In genomic region chr3:105958204-105958603, GRCm38 (mm10) we compare ENCODE assay signal across 9 mouse cellular contexts. TPM values are rescaled to one million over a fixed set of nuclear protein-coding genes. Genes with fewer than 3 reads are reported as not detected.
DNase-seq lines count a peak whose midpoint lies in the region; ATAC-seq and TF ChIP-seq lines count a peak whose summit lies in the region.
"Had no signal": no experiment of that assay in that cellular context is flagged by ENCODE, and none has a peak within 500 bp of the region (broad histone marks: within the 10 kb centered on the region; RNA-seq: fewer than 3 reads in every experiment).

No protein-coding gene starts in this region.

- no peaks in the 10 kb centered on the region for H3K9me3 ChIP-seq in heart, embryonic 15.5 days (replicated peaks)
- no peaks in the 10 kb centered on the region for H3K9me3 ChIP-seq in ES-E14 (ENCODE audit: control insufficient read depth, insufficient read depth, low read depth, low read length)
- H3K9me3 ChIP-seq in forebrain, embryonic 16.5 days (ENCODE audit: control insufficient read depth, low read length), result no peaks in the 10 kb centered on the region

- in situ Hi-C loops in ES-E14 (cut with MboI; ENCODE audit: low sequenced_read_pairs in 2 of 2, unreplicated experiment in 2 of 2), result no loop called here

- DNase-seq in heart, postnatal 14 days, result no peak
- no peak for DNase-seq in ES-E14 (ENCODE audit: low read depth, low spot score)
- no peak for DNase-seq in adrenal gland, adult 8-10 months
- no peak for DNase-seq in right cerebral cortex, postnatal 10 days (ENCODE audit: low spot score in 2 of 2)
- DNase-seq in spleen, postnatal 10 days (ENCODE audit: low spot score in 2 of 2), result no peak

- peak overlapping the region; percentile 98 for H3K4me3 ChIP-seq in heart, embryonic 15.5 days
- peak overlapping the region; percentile 66 to 98 for H3K4me3 ChIP-seq in ES-E14 (ENCODE audit: insufficient read depth in 1 of 2, low read depth in 1 of 2, low read length in 2 of 2, poor library complexity in 1 of 2, severe bottlenecking in 1 of 2)
- peak overlapping the region; percentile 89 for H3K4me3 ChIP-seq in forebrain, embryonic 16.5 days (replicated peaks; ENCODE audit: low read length)
- H3K4me3 ChIP-seq in macrophage (ENCODE audit: inconsistent target), result peak overlapping the region; percentile 96

- WGBS in heart, embryonic 15.5 days, result 32% methylated on average over 5 of the region's 5 CpGs
- WGBS in forebrain, embryonic 16.5 days, result 46% methylated on average over 5 of the region's 5 CpGs
- 48% methylated on average over 5 of the region's 5 CpGs for WGBS in macrophage (ENCODE audit: missing documents)

- H3K27me3 ChIP-seq in heart, embryonic 15.5 days, result no peaks in the 10 kb centered on the region
- H3K27me3 ChIP-seq in forebrain, embryonic 16.5 days (replicated peaks; ENCODE audit: control insufficient read depth, insufficient read depth, low read length), result no peaks in the 10 kb centered on the region

- peaks cover 46% of the 10 kb centered on the region for H3K36me3 ChIP-seq in heart, embryonic 15.5 days
- H3K36me3 ChIP-seq in ES-E14 (ENCODE audit: control insufficient read depth, insufficient read depth, low read length, poor library complexity, severe bottlenecking) (peaks cover 26% of the 10 kb centered on the region), macrophage (ENCODE audit: inconsistent target) (peaks cover 40% of the 10 kb centered on the region)
- H3K36me3 ChIP-seq in forebrain, embryonic 16.5 days (ENCODE audit: control insufficient read depth, insufficient read depth), result peaks cover 23% of the 10 kb centered on the region

- H3K9ac ChIP-seq in heart, embryonic 15.5 days, result peak overlapping the region; percentile 99
- peak overlapping the region; percentile 99 for H3K9ac ChIP-seq in ES-E14 (ENCODE audit: insufficient read depth, low read depth, low read length, poor library complexity, severe bottlenecking)
- peak overlapping the region; percentile 98 for H3K9ac ChIP-seq in forebrain, embryonic 16.5 days (replicated peaks; ENCODE audit: low read depth, low read length)

- peaks cover 37% of the 10 kb centered on the region for H3K4me1 ChIP-seq in heart, embryonic 15.5 days (replicated peaks)
- peaks cover 0 to 6% of the 10 kb centered on the region in 2 experiments; a peak in 1 of 4 replicates for H3K4me1 ChIP-seq in ES-E14 (ENCODE audit: control insufficient read depth in 2 of 2, insufficient read depth in 2 of 2, low read length in 2 of 2, poor library complexity in 1 of 2)
- peaks cover 27% of the 10 kb centered on the region for H3K4me1 ChIP-seq in forebrain, embryonic 16.5 days (replicated peaks; ENCODE audit: control insufficient read depth, insufficient read depth, low read length)

- ATAC-seq in heart, embryonic 15.5 days (replicated peaks; ENCODE audit: insufficient number of reproducible peaks, insufficient read depth, low FRiP score, low read depth), result no peak
- no peak for ATAC-seq in forebrain, embryonic 16.5 days

- peak overlapping the region; percentile 96 for H3K27ac ChIP-seq in heart, embryonic 15.5 days
- H3K27ac ChIP-seq in ES-E14 (ENCODE audit: insufficient read depth, low read depth, low read length, poor library complexity, severe bottlenecking) (no peak overlapping the region), macrophage (peak overlapping the region; percentile 68)
- no peak overlapping the region for H3K27ac ChIP-seq in forebrain, embryonic 16.5 days (ENCODE audit: low read length)

- H3K79me2 ChIP-seq in macrophage (ENCODE audit: inconsistent target), result peaks cover 73% of the 10 kb centered on the region

- intact Hi-C loops in heart, postnatal 14 days (cut with DNase I), result loop anchor here (5.0 kb wide), 2 partner anchors 236 to 271 kb away; partner anchors contain the start of gene Ddx20

- peak overlapping the region; percentile 74 for H3K4me2 ChIP-seq in heart, embryonic 15.5 days
- peak overlapping the region; percentile 72 for H3K4me2 ChIP-seq in forebrain, embryonic 16.5 days (ENCODE audit: low read length)

TF ChIP-seq in ES-E14, 5 proteins besides CTCF, POLR2A, EP300 and RAD21:
- TF ChIP-seq ZNF384 (IDR thresholded peaks at IDR 0.05; ENCODE audit: low read depth, low read length), result no peak
- no peak for TF ChIP-seq HCFC1 (IDR thresholded peaks at IDR 0.05; ENCODE audit: borderline replicate concordance, insufficient read depth, low read length)
- no peak for TF ChIP-seq ZC3H11A (IDR thresholded peaks at IDR 0.05; ENCODE audit: borderline replicate concordance, low read depth, low read length)
- no peak for TF ChIP-seq MAFK (IDR thresholded peaks at IDR 0.05; ENCODE audit: insufficient read depth, low read depth, low read length)
- no peak for TF ChIP-seq CHD2 (IDR thresholded peaks at IDR 0.05; ENCODE audit: low read depth, low read length)

RNA-seq across cellular contexts. Expression of gene Wdr77, which starts 1.0 kb away (rescaled TPM):
- 69.9 and 92.3 TPM in 2 replicates for polyA plus RNA-seq in heart, embryonic 15.5 days (2015; fragmentation: Nextera tagmentation; extraction: Ambion mirVana)
- total RNA-seq in heart, postnatal 14 days (2021), result 10 to 100 TPM; 38.9 to 47.3 TPM
- 142 and 148 TPM in 2 replicates for total RNA-seq in ES-E14 (2012; rRNA removed)
- 111 and 118 TPM in 2 replicates for polyA plus RNA-seq in forebrain, embryonic 16.5 days (2015; fragmentation: Nextera tagmentation; extraction: Ambion mirVana)
- total RNA-seq in macrophage (2018; cell fraction: chromatin; rRNA removed), result 10 to 100 TPM in 19 of 26 experiments, 1 to 10 TPM in 7; 5.2 to 35.9 (median 18.0) TPM
- 10 to 100 TPM in 18 of 26 experiments, 1 to 10 TPM in 8; 7.1 to 14.5 (median 10.9) TPM for total RNA-seq in macrophage (2018; cell fraction: cytosol; rRNA removed)
- total RNA-seq in macrophage (2018; cell fraction: nucleus; rRNA removed), result 10 to 100 TPM in 16 of 26 experiments, 1 to 10 TPM in 10; 5.1 to 42.0 (median 11.9) TPM
- polyA plus RNA-seq in macrophage (2018), result 11.7 to 27.3 TPM (median 12.7 TPM) in 3 replicates
- total RNA-seq in adrenal gland, adult 8-10 months (2022), result 10 to 100 TPM; 64.5 to 75.9 (median 73.4) TPM

RNA-seq across cellular contexts. Expression of gene Atp5f1, which starts 1.7 kb away (rescaled TPM):
- polyA plus RNA-seq in heart, embryonic 15.5 days (2015; fragmentation: Nextera tagmentation; extraction: Ambion mirVana), result 760 and 907 TPM in 2 replicates
- 1,000 to 10,000 TPM; 1,017 to 1,034 TPM for total RNA-seq in heart, postnatal 14 days (2021)
- total RNA-seq in ES-E14 (2012; rRNA removed), result 203 and 300 TPM in 2 replicates
- 482 and 504 TPM in 2 replicates for polyA plus RNA-seq in forebrain, embryonic 16.5 days (2015; fragmentation: Nextera tagmentation; extraction: Ambion mirVana)
- total RNA-seq in macrophage (2018; cell fraction: chromatin; rRNA removed), result 10 to 100 TPM; 16.1 to 90.8 (median 56.0) TPM
- total RNA-seq in macrophage (2018; cell fraction: cytosol; rRNA removed), result 100 to 1,000 TPM; 145 to 251 (median 202) TPM
- total RNA-seq in macrophage (2018; cell fraction: nucleus; rRNA removed), result 100 to 1,000 TPM in 4 of 26 experiments, 10 to 100 TPM in 22; 32.9 to 108 (median 70.0) TPM
- 178 to 432 TPM (median 247 TPM) in 3 replicates for polyA plus RNA-seq in macrophage (2018)
- total RNA-seq in adrenal gland, adult 8-10 months (2022), result 100 to 1,000 TPM; 224 to 294 (median 271) TPM

RNA-seq across cellular contexts. Expression of gene Ovgp1, which starts 15.3 kb away (rescaled TPM):
- polyA plus RNA-seq in heart, embryonic 15.5 days (2015; fragmentation: Nextera tagmentation; extraction: Ambion mirVana), result 1.3 and 1.4 TPM in 2 replicates
- under 1 TPM; 0.38 to 0.56 TPM for total RNA-seq in heart, postnatal 14 days (2021)
- total RNA-seq in ES-E14 (2012; rRNA removed), result 3.0 and 5.0 TPM in 2 replicates
- polyA plus RNA-seq in forebrain, embryonic 16.5 days (2015; fragmentation: Nextera tagmentation; extraction: Ambion mirVana), result 3.8 and 3.9 TPM in 2 replicates
- 1 to 10 TPM in 22 of 26 experiments, under 1 TPM in 3, not detected in 1; 0.60 to 6.2 (median 1.6) TPM for total RNA-seq in macrophage (2018; cell fraction: chromatin; rRNA removed)
- total RNA-seq in macrophage (2018; cell fraction: cytosol; rRNA removed), result under 1 TPM in 6 of 26 experiments, not detected in 20; 0.04 to 0.26 (median 0.24) TPM
- 1 to 10 TPM in 13 of 26 experiments, under 1 TPM in 8, not detected in 5; 0.24 to 3.1 (median 1.6) TPM for total RNA-seq in macrophage (2018; cell fraction: nucleus; rRNA removed)
- 0.10 to 0.22 TPM (median 0.20 TPM) in 3 replicates for polyA plus RNA-seq in macrophage (2018)
- 1 to 10 TPM in 3 of 4 experiments, under 1 TPM in 1; 0.93 to 2.4 (median 1.6) TPM for total RNA-seq in adrenal gland, adult 8-10 months (2022)

RNA-seq across cellular contexts. Expression of gene I830077J02Rik, which starts 25.7 kb away (rescaled TPM):
- polyA plus RNA-seq in heart, embryonic 15.5 days (2015; fragmentation: Nextera tagmentation; extraction: Ambion mirVana), result 0.76 and 1.8 TPM in 2 replicates
- total RNA-seq in heart, postnatal 14 days (2021), result under 1 TPM; 0.81 to 0.88 TPM
- total RNA-seq in ES-E14 (2012; rRNA removed), result 0.48 and 0.54 TPM in 2 replicates
- polyA plus RNA-seq in forebrain, embryonic 16.5 days (2015; fragmentation: Nextera tagmentation; extraction: Ambion mirVana), result 0.34 TPM in 1 of 2 replicates, not detected in the other
- 10 to 100 TPM in 19 of 26 experiments, 1 to 10 TPM in 7; 2.8 to 56.4 (median 19.7) TPM for total RNA-seq in macrophage (2018; cell fraction: chromatin; rRNA removed)
- total RNA-seq in macrophage (2018; cell fraction: cytosol; rRNA removed), result 10 to 100 TPM in 21 of 26 experiments, 1 to 10 TPM in 5; 8.0 to 36.7 (median 16.7) TPM
- total RNA-seq in macrophage (2018; cell fraction: nucleus; rRNA removed), result 10 to 100 TPM in 23 of 26 experiments, 1 to 10 TPM in 3; 6.3 to 60.0 (median 23.8) TPM
- 5.4 to 14.3 TPM (median 11.3 TPM) in 3 replicates for polyA plus RNA-seq in macrophage (2018)
- total RNA-seq in adrenal gland, adult 8-10 months (2022), result 1 to 10 TPM in 3 of 4 experiments, under 1 TPM in 1; 0.24 to 1.7 (median 1.2) TPM

RNA-seq across cellular contexts. Expression of gene Pifo, which starts 56.2 kb away (rescaled TPM):
- 0.42 and 1.3 TPM in 2 replicates for polyA plus RNA-seq in heart, embryonic 15.5 days (2015; fragmentation: Nextera tagmentation; extraction: Ambion mirVana)
- under 1 TPM in 1 of 2 experiments, not detected in 1; 0.31 TPM for total RNA-seq in heart, postnatal 14 days (2021)
- 0.80 TPM in 1 of 2 replicates, not detected in the other for total RNA-seq in ES-E14 (2012; rRNA removed)
- 3.4 and 3.6 TPM in 2 replicates for polyA plus RNA-seq in forebrain, embryonic 16.5 days (2015; fragmentation: Nextera tagmentation; extraction: Ambion mirVana)
- not detected for total RNA-seq in macrophage (2018; cell fraction: chromatin; rRNA removed)
- total RNA-seq in macrophage (2018; cell fraction: cytosol; rRNA removed), result not detected
- total RNA-seq in macrophage (2018; cell fraction: nucleus; rRNA removed), result not detected
- polyA plus RNA-seq in macrophage (2018), result not detected in 3 replicates
- total RNA-seq in adrenal gland, adult 8-10 months (2022), result not detected
- polyA plus RNA-seq: large intestine, adult 2 months had no signal

Comparison
In these comparisons a context has a peak if more than half of its experiments do, and no peak if none do; other contexts are left out.
1. H3K27ac ChIP-seq: peak in heart, embryonic 15.5 days (single experiment) and macrophage (single experiment); none in ES-E14 (single experiment) and forebrain, embryonic 16.5 days (single experiment).
2. Peak in every context shown above with its lines, with median percentiles within 50 percentile points of each other: H3K4me3 ChIP-seq and H3K9ac ChIP-seq.